ENCODE assay signal across 25 mouse cellular contexts in genomic region chr10:73301951-73302350, GRCm38 (mm10).
DNase-seq lines count a peak whose midpoint lies in the region; ATAC-seq and TF ChIP-seq lines count a peak whose summit lies in the region.
"Had no signal": no experiment of that assay in that cellular context is flagged by ENCODE, and none has a peak within 500 bp of the region (broad histone marks: within the 10 kb centered on the region; RNA-seq: fewer than 3 reads in every experiment).

No protein-coding gene starts in this region.

- H3K9me3 ChIP-seq in heart, embryonic 12.5 days (replicated peaks), result no peaks in the 10 kb centered on the region
- H3K9me3 ChIP-seq: embryonic facial prominence, embryonic 13.5 days; forebrain, embryonic 10.5 days; forebrain, embryonic 13.5 days; hindbrain, embryonic 12.5 days; hindbrain, embryonic 15.5 days; kidney, embryonic 15.5 days had no signal

- ATAC-seq in heart, embryonic 12.5 days (ENCODE audit: insufficient number of reproducible peaks, low FRiP score), result no peak
- ATAC-seq: forebrain, embryonic 13.5 days; forebrain, embryonic 16.5 days; intestine, postnatal 0 days; Patski had no signal

- intact Hi-C loops in heart, adult 2 months (cut with DNase I), result no loop called here
- intact Hi-C loops in left cerebral cortex, postnatal 4 days (cut with DNase I), result no loop called here
- intact Hi-C loops in left cerebral cortex, postnatal 36 days (cut with DNase I), result no loop called here

- peak; percentile 4 for DNase-seq in adrenal gland, adult 2 months
- no peak for DNase-seq in adrenal gland, postnatal 10 days
- DNase-seq in cerebellum, postnatal 25 days, result peak; percentile 5 to 9
- no peak for DNase-seq in cerebellum, adult 11-12 months
- DNase-seq in heart, adult 2 months, result peak; percentile 11 to 20
- DNase-seq in left cerebral cortex, postnatal 4 days, result peak; percentile 11
- DNase-seq in left cerebral cortex, postnatal 36 days (ENCODE audit: low spot score in 2 of 2), result no peak
- DNase-seq: adrenal gland, postnatal 14 days; B cell, adult 2 months; cerebellum, adult 11 months; cerebellum, adult 9-11 months; gastrocnemius, postnatal 10 days; gastrocnemius, postnatal 36 days had no signal

- no peaks in the 10 kb centered on the region for H3K36me3 ChIP-seq in heart, adult 2 months (ENCODE audit: control insufficient read depth, insufficient read depth, low read length)
- H3K36me3 ChIP-seq in heart, embryonic 12.5 days, result no peaks in the 10 kb centered on the region
- H3K36me3 ChIP-seq: embryonic facial prominence, embryonic 13.5 days; forebrain, embryonic 10.5 days; G1E; hindbrain, embryonic 12.5 days; hindbrain, embryonic 15.5 days; kidney, embryonic 15.5 days had no signal

- no peaks in the 10 kb centered on the region for H3K4me1 ChIP-seq in heart, adult 2 months (ENCODE audit: control insufficient read depth, insufficient read depth, low read length)
- H3K4me1 ChIP-seq in heart, embryonic 12.5 days (replicated peaks), result no peaks in the 10 kb centered on the region
- H3K4me1 ChIP-seq: embryonic facial prominence, embryonic 13.5 days; forebrain, embryonic 10.5 days; forebrain, embryonic 13.5 days; hindbrain, embryonic 12.5 days; hindbrain, embryonic 15.5 days; kidney, embryonic 15.5 days had no signal

- TF ChIP-seq CTCF in heart, adult 2 months (IDR thresholded peaks at IDR 0.05), result no peak

- no peak overlapping the region for H3K4me3 ChIP-seq in heart, adult 2 months
- H3K4me3 ChIP-seq in heart, embryonic 12.5 days, result no peak overlapping the region
- H3K4me3 ChIP-seq: embryonic facial prominence, embryonic 13.5 days; forebrain, embryonic 10.5 days; forebrain, embryonic 13.5 days; hindbrain, embryonic 12.5 days; hindbrain, embryonic 15.5 days; kidney, embryonic 15.5 days had no signal

- TF ChIP-seq EP300 in heart, adult 2 months (IDR thresholded peaks at IDR 0.05; ENCODE audit: insufficient read depth, low read depth, low read length), result no peak

- H3K4me2 ChIP-seq in heart, embryonic 12.5 days, result no peak overlapping the region
- H3K4me2 ChIP-seq: embryonic facial prominence, embryonic 13.5 days; forebrain, embryonic 13.5 days; hindbrain, embryonic 12.5 days; hindbrain, embryonic 15.5 days; kidney, embryonic 15.5 days had no signal

- no peak overlapping the region for H3K27ac ChIP-seq in heart, adult 2 months
- H3K27ac ChIP-seq in heart, embryonic 12.5 days (ENCODE audit: poor library complexity, severe bottlenecking), result no peak overlapping the region
- H3K27ac ChIP-seq: embryonic facial prominence, embryonic 13.5 days; forebrain, embryonic 10.5 days; forebrain, embryonic 13.5 days; hindbrain, embryonic 12.5 days; hindbrain, embryonic 15.5 days; kidney, embryonic 15.5 days had no signal

- 42% methylated on average over 8 of the region's 8 CpGs for WGBS in heart, adult 2 months
- 71% methylated on average over 8 of the region's 8 CpGs for WGBS in heart, embryonic 12.5 days

- no peak overlapping the region for H3K9ac ChIP-seq in heart, adult 2 months (ENCODE audit: low read depth, low read length)
- no peak overlapping the region for H3K9ac ChIP-seq in heart, embryonic 12.5 days
- H3K9ac ChIP-seq: embryonic facial prominence, embryonic 13.5 days; forebrain, embryonic 13.5 days; hindbrain, embryonic 12.5 days; hindbrain, embryonic 15.5 days; kidney, embryonic 15.5 days had no signal

- H3K79me2 ChIP-seq in heart, adult 2 months (replicated peaks; ENCODE audit: control insufficient read depth, insufficient read depth, low read length), result no peaks in the 10 kb centered on the region

- TF ChIP-seq POLR2A in heart, adult 2 months (IDR thresholded peaks at IDR 0.05; ENCODE audit: insufficient read depth, low read depth, low read length), result no peak

- no peaks in the 10 kb centered on the region for H3K27me3 ChIP-seq in heart, adult 2 months (ENCODE audit: control insufficient read depth, insufficient read depth, low read length)
- no peaks in the 10 kb centered on the region for H3K27me3 ChIP-seq in heart, embryonic 12.5 days (replicated peaks)
- H3K27me3 ChIP-seq: CH12.LX; embryonic facial prominence, embryonic 13.5 days; forebrain, embryonic 13.5 days; hindbrain, embryonic 12.5 days; hindbrain, embryonic 15.5 days; kidney, embryonic 15.5 days; Patski had no signal

Comparison
In these comparisons a context has a peak if more than half of its experiments do, and no peak if none do; other contexts are left out.
1. DNase-seq: peak in adrenal gland, adult 2 months (single experiment), cerebellum, postnatal 25 days (2 of 2), heart, adult 2 months (2 of 2) and left cerebral cortex, postnatal 4 days (single experiment); none in adrenal gland, postnatal 10 days (single experiment), cerebellum, adult 11-12 months (single experiment) and left cerebral cortex, postnatal 36 days (0 of 2).